Mouse (Mus musculus): ENCODE data around the gene Dusp16. TPM values are rescaled to one million over a fixed set of nuclear protein-coding genes. Genes with fewer than 3 reads are reported as not detected.

Dusp16 gene
- polyA plus RNA-seq, 1 experiment from 2014 or later: 5.2 TPM

DNA sequence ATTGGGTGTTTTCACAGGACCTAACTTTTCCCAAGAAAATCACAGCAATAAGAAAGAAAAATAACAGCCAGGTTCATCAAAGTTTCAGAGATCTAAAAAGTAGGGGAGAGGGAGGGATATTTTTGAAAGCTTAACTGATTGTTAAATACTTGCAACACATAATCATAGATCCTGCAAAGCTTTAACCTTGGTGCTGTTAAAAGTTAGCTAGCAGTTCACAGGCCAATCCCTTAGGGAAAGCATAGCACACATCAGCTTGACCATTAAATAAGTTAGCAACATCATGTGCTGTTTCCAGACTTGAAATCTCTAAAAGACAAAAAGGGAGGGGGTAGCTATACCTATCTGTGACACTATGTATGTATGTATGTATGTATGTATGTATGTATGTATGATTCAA lies 67.0 kb downstream of the Dusp16 start:
- H3K4me3 ChIP-seq (replicated peaks): no peak overlapping the region
- no peaks in the 10 kb centered on the region for H3K27me3 ChIP-seq (replicated peaks)
- no peaks in the 10 kb centered on the region for H3K36me3 ChIP-seq
- no peak overlapping the region for H3K9ac ChIP-seq (replicated peaks)
- no peaks in the 10 kb centered on the region for H3K4me1 ChIP-seq
- H3K9me3 ChIP-seq (replicated peaks): no peaks in the 10 kb centered on the region
- ATAC-seq (ENCODE audit: low FRiP score): no peak
- no peak overlapping the region for H3K27ac ChIP-seq (replicated peaks)
- no peak overlapping the region for H3K4me2 ChIP-seq

DNA sequence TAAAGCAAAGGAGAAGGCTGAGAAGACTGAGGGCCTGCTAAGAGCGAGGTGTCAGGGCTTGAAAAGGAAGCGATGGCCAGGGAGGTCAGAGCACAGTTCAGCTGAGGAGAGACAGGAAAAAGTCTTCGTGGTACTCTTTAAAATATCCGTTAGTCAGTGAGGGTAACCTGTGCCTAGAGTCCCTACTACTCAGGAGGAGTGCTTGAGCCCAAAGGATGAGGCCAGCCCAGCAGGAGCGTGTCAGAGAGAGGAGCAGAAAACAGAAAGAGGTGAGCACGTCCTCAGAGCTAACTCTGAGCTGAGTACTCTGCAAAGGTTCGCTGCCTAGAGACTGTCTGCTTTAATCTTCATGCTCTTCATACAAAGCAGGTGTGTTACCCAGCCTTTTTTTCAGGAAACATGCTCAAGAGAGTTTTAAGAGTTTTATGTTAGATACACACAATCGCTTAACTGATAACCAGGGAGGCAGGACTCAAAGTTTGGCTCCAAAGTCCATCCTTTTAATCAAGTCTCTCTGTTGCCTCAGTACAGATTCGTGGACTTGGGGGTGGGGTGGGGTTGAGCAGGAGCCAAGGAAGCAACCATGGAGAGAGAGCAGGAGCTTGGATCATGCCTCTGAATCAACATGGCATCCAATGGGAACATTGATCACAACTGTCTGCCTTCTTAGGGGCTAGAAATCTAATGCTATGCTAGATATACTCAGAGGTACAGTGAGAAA lies 68.4 kb downstream of the Dusp16 start:
- WGBS: 87% methylated on average over 9 of the region's 9 CpGs
- no peak overlapping the region for H3K4me3 ChIP-seq (replicated peaks)
- no peak overlapping the region for H3K27ac ChIP-seq (replicated peaks)
- no peak overlapping the region for H3K4me2 ChIP-seq
- H3K9ac ChIP-seq (replicated peaks): no peak overlapping the region
- ATAC-seq (ENCODE audit: low FRiP score): no peak
- no peaks in the 10 kb centered on the region for H3K9me3 ChIP-seq (replicated peaks)
- no peaks in the 10 kb centered on the region for H3K36me3 ChIP-seq
- H3K27me3 ChIP-seq (replicated peaks): no peaks in the 10 kb centered on the region
- no peaks in the 10 kb centered on the region for H3K4me1 ChIP-seq

DNA sequence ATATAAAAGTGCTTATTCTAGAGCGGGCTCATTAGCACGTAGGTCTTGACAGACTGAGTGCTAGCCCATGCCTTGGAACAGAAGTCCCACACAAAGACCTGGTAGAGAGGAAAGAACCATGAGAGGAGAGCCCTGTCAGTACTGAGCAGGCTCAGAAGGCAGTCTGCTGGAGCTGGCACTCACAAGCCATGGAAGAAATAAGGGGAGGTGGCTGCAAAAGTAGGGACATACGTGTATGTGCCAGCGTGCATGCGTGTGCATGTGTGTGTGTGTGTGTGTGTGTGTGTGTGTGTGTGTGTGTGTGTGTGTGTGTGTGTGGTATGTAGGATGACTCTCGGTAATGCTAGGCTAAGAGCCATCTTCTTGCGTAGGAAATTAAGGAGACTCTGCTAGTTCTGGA lies 69.1 kb downstream of the Dusp16 start:
- Histone ChIP-seq H3K9ac (replicated peaks) (no peak overlapping the region), H3K4me3 (replicated peaks) (no peak overlapping the region), H3K27me3 (replicated peaks) (no peaks in the 10 kb centered on the region), H3K27ac (replicated peaks) (no peak overlapping the region), H3K4me2 (no peak overlapping the region), H3K9me3 (replicated peaks) (no peaks in the 10 kb centered on the region), H3K4me1 (no peaks in the 10 kb centered on the region), H3K36me3 (no peaks in the 10 kb centered on the region)
- 94% methylated on average over 7 of the region's 7 CpGs for WGBS
- no peak for ATAC-seq (ENCODE audit: low FRiP score)

DNA sequence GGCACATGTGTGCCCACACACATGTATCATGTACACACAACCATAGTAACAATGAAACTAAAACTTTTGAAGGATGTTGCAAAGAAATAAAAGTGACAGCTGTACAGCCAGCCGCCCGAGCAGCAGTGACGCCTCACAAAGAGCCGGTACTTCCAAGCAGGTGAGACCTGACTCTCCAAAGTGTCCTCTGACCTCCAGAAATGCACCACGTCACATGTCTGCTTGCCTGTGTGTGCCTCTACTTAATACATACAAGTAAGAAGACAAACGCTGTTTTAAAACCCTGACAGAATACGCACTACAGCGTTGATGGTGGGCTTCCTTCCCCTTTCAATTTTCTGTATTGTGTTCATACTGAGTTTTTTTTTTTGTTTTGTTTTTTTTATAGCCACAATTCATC lies 69.5 kb downstream of the Dusp16 start:
- Histone ChIP-seq H3K36me3 (no peaks in the 10 kb centered on the region), H3K27ac (replicated peaks) (no peak overlapping the region), H3K4me2 (no peak overlapping the region), H3K9ac (replicated peaks) (no peak overlapping the region), H3K4me3 (replicated peaks) (no peak overlapping the region), H3K9me3 (replicated peaks) (no peaks in the 10 kb centered on the region), H3K4me1 (no peaks in the 10 kb centered on the region), H3K27me3 (replicated peaks) (no peaks in the 10 kb centered on the region)
- 92% methylated on average over 8 of the region's 8 CpGs for WGBS
- ATAC-seq (ENCODE audit: low FRiP score): no peak

DNA sequence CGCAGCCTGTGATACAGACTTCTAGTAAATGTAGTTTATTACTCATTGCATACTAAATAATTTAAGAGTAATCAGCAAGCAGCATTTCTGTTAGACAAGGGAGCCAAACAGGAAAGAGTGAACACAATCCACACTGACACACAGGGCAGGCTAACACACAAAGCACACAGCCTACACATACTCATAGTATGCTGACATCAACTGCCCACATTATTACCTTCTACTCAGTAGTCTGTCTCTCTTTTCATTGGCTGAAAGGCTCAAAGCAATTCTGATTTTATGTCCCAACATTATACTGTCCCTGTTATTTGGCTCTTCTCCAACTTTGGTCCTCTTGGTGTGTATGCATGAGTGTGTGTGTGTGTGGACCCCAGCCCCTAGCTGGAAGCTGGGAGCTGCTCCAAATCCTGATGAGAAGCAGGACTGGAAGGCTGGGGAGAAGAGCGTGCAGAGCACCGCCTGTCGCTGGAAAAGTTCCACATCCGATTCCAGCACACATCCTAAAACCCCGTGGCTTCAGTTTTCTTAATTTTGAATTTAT lies 70.6 kb downstream of the Dusp16 start:
- Histone ChIP-seq H3K4me1 (no peaks in the 10 kb centered on the region), H3K27me3 (replicated peaks) (no peaks in the 10 kb centered on the region), H3K4me3 (replicated peaks) (no peak overlapping the region), H3K27ac (replicated peaks) (no peak overlapping the region), H3K36me3 (no peaks in the 10 kb centered on the region), H3K9me3 (replicated peaks) (no peaks in the 10 kb centered on the region), H3K9ac (replicated peaks) (no peak overlapping the region), H3K4me2 (no peak overlapping the region)
- WGBS: 79% methylated on average over 6 of the region's 6 CpGs
- peak; percentile 64; the same call in 1 of the 2 replicates for ATAC-seq (ENCODE audit: low FRiP score)

DNA sequence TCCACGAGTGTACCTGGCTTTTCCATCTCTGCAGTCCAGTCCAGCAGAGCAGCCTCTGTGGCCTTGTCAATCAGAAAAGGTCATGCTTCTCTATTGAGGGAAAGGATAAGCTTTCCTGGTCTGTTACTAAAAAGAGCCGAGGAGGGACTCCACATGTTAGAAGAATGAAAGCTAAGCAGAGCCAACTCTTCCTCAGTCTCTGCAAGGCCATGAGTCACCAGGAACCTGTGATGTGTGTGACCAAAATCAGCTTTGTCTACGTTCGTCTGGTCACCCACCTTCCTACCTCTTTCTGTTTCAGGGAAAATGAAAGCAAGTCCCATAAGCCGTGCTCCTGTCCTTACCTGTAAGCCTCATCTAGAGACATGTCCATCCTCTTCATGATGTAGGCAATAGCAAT lies 72.3 kb downstream of the Dusp16 start:
- Histone ChIP-seq H3K36me3 (no peaks in the 10 kb centered on the region), H3K9ac (replicated peaks) (no peak overlapping the region), H3K4me3 (replicated peaks) (no peak overlapping the region), H3K27me3 (replicated peaks) (no peaks in the 10 kb centered on the region), H3K27ac (replicated peaks) (no peak overlapping the region), H3K9me3 (replicated peaks) (no peaks in the 10 kb centered on the region), H3K4me2 (no peak overlapping the region), H3K4me1 (no peaks in the 10 kb centered on the region)
- 94% methylated on average over 5 of the region's 5 CpGs for WGBS
- no peak for ATAC-seq (ENCODE audit: low FRiP score)

DNA sequence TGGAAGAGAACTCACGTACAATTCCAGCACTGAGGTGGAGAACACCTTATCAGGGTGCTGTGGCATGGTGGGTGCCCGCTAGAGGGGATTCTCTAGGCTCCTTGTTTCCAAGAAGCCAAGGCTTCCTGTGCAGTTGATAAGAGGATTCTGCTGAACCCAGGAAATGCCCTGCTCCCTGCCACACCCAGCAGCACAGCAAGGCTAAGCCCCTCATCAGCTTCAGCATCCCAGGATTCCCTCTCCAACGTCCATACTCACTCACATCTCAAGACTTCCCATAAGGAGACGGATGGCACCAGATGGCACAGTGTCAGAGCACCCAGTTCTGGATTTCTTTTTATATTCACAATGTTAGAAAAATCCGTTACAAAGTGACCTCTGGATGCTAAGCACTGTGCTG lies 73.3 kb downstream of the Dusp16 start:
- no peaks in the 10 kb centered on the region for H3K36me3 ChIP-seq
- H3K4me2 ChIP-seq: no peak overlapping the region
- no peak overlapping the region for H3K4me3 ChIP-seq (replicated peaks)
- H3K9ac ChIP-seq (replicated peaks): no peak overlapping the region
- no peaks in the 10 kb centered on the region for H3K9me3 ChIP-seq (replicated peaks)
- H3K27me3 ChIP-seq (replicated peaks): no peaks in the 10 kb centered on the region
- no peak for ATAC-seq (ENCODE audit: low FRiP score)
- H3K27ac ChIP-seq (replicated peaks): no peak overlapping the region
- H3K4me1 ChIP-seq: no peaks in the 10 kb centered on the region
- WGBS: 93% methylated on average over 5 of the region's 5 CpGs

DNA sequence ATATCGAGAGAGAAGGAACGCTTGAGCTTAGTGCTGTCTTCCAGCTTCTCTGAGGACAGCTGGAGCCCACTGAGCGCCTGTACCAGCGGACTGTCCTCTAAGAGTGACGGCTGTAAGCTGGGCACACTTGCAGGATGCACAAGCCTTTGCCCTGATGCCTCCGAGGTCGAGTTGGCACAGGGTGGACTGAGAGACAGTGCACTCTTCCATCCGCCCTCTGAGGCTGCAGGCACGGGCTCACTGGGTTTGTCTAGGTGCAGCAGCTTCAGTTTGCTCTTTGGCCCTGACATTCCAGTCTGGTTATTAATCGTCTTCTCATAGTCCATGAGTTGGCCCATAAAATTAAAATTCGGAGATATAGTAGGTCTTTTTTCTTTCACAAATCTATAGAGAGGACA lies 73.8 kb downstream of the Dusp16 start:
- Histone ChIP-seq H3K4me3 (replicated peaks) (no peak overlapping the region), H3K9me3 (replicated peaks) (no peaks in the 10 kb centered on the region), H3K27ac (replicated peaks) (no peak overlapping the region), H3K36me3 (no peaks in the 10 kb centered on the region), H3K27me3 (replicated peaks) (no peaks in the 10 kb centered on the region), H3K9ac (replicated peaks) (no peak overlapping the region), H3K4me1 (no peaks in the 10 kb centered on the region), H3K4me2 (no peak overlapping the region)
- 94% methylated on average over 11 of the region's 11 CpGs for WGBS
- no peak for ATAC-seq (ENCODE audit: low FRiP score)

DNA sequence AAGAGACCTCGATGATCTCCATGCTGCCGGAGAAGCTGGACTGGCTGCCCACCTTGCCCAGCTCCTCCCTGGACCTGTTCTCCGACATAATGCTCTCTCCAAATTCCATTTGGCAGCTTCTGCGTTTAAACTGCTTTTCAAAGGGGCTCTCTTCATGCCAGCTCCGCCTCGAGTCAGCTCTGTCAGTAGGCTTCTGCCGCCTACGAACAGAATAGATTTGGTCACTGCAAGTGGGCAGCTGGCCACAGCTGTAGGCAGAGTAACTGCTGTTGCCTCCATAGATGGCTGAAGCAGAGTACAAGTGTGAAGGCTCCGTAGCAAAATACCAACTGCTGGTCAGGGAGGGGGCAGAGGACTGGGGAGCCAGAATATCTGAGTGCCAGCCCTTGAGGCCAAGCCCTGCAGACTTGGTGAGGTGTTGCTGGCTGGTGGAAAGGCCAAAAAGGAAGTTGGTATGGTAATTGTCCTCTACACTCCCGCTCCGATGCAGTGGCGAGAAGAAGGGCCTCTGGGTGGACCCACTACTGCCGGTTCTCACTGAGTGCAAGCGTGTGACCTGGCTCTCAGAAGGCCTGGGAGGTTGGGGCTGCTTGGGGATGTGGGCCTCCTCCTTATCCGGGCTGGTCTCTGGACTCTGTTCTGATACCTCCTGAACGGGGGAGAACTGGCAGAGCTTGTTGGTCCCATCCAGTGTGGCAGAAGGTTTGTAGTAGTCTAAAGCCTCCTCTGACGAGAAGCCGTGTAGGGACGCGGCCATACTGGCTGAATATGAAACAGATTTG lies 74.3 kb downstream of the Dusp16 start:
- 94% methylated on average over 20 of the region's 20 CpGs for WGBS

DNA sequence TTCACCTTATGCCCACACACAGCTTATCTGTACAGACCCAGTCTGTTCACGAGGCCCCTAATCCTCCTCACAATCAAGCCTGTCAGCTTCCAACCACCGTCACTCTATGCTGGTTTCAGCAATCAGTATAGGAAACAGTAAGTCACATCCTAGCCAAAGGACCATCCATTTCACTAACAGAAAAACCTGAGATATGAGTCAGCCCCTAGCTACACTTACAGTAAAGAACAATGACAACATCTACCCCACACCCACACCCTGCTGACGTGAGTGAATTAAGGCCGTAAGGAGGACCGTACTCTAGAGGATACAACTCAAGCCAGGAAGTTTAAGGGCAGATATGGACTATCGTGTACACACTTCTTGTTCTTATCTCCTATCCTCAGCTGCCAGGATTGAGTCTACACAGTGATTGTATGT lies 76.2 kb downstream of the Dusp16 start:
- no peak for ATAC-seq (ENCODE audit: low FRiP score)
- no peaks in the 10 kb centered on the region for H3K36me3 ChIP-seq
- H3K27ac ChIP-seq (replicated peaks): no peak overlapping the region
- no peak overlapping the region for H3K4me2 ChIP-seq
- 86% methylated on average over 6 of the region's 6 CpGs for WGBS
- H3K9me3 ChIP-seq (replicated peaks): no peaks in the 10 kb centered on the region
- H3K27me3 ChIP-seq (replicated peaks): no peaks in the 10 kb centered on the region
- H3K9ac ChIP-seq (replicated peaks): no peak overlapping the region
- H3K4me1 ChIP-seq: no peaks in the 10 kb centered on the region
- no peak overlapping the region for H3K4me3 ChIP-seq (replicated peaks)

More for the DNA sequence above, 74.3 kb downstream of the Dusp16 start:
- no peak for ATAC-seq (ENCODE audit: low FRiP score)
- Histone ChIP-seq H3K27ac (replicated peaks) (no peak overlapping the region), H3K27me3 (replicated peaks) (no peaks in the 10 kb centered on the region), H3K4me2 (no peak overlapping the region), H3K4me3 (replicated peaks) (no peak overlapping the region), H3K9ac (replicated peaks) (no peak overlapping the region), H3K36me3 (no peaks in the 10 kb centered on the region), H3K4me1 (no peaks in the 10 kb centered on the region), H3K9me3 (replicated peaks) (no peaks in the 10 kb centered on the region)

DNA sequence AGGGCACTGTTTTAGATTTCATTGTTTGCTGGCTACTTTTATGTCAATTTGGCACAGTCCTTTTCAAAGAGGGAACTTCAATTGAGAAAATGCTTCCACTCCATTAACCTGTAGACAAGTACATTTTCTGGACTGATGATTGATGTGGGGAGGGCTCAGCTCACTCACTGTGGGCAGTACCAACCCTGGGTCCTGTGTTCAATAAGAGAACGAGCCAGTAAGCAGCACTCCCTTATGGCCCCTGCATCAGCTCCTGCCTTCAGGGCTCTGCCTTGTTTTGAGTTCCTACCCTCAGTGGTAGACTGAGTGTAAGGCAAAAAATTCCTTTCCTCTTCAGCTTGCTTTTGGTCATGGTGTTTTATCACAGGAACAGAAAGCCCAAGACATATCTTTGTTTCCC lies 78.5 kb downstream of the Dusp16 start:
- no peak for ATAC-seq (ENCODE audit: low FRiP score)
- Histone ChIP-seq H3K9me3 (replicated peaks) (no peaks in the 10 kb centered on the region), H3K4me3 (replicated peaks) (no peak overlapping the region), H3K4me1 (no peaks in the 10 kb centered on the region), H3K27ac (replicated peaks) (no peak overlapping the region), H3K27me3 (replicated peaks) (no peaks in the 10 kb centered on the region), H3K36me3 (0 out of 2 replicates have a peak, but pooled peaks cover 4% of the 10 kb centered on the region), H3K4me2 (no peak overlapping the region), H3K9ac (replicated peaks) (no peak overlapping the region)
- WGBS: 11% methylated on average over 1 of the region's 1 CpGs

DNA sequence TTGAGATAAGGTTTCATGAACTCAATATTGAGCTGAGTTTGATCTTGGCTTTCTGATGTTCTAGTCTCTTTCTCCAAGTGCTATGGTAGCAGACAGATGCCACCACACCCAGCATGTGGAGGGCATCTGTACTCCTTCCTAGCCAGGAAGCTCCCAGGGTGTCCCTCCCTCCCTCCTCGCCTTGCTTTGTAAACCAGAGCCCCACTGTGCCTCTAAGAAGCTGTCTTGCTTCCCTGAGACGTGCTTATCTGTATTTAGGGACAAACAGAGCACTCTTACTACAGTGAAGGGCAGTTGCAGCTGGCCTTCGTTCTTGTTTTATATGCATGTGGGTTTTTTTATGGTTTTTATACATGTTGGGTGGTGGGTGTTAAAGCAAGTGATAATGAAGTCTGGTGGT lies 79.1 kb downstream of the Dusp16 start:
- Histone ChIP-seq H3K9ac (replicated peaks) (no peak overlapping the region), H3K9me3 (replicated peaks) (no peaks in the 10 kb centered on the region), H3K4me3 (replicated peaks) (no peak overlapping the region), H3K36me3 (0 out of 2 replicates have a peak, but pooled peaks cover 4% of the 10 kb centered on the region), H3K4me1 (no peaks in the 10 kb centered on the region), H3K4me2 (no peak overlapping the region), H3K27ac (replicated peaks) (no peak overlapping the region), H3K27me3 (replicated peaks) (no peaks in the 10 kb centered on the region)
- 35% methylated on average over 3 of the region's 3 CpGs for WGBS
- ATAC-seq (ENCODE audit: low FRiP score): no peak
